Mouse (Mus musculus) hindbrain, embryonic 11.5 days (tissue): ENCODE measurements around the gene Chmp1a. TPM values are rescaled to one million over a fixed set of nuclear protein-coding genes. Genes with fewer than 3 reads are reported as not detected.
"Not testable (repeated sequence)": the region's sequence is repeated elsewhere in the genome, so short reads cannot be mapped to it uniquely, and the experiment has no call there.

Source experiments
- ATAC-seq: fragments of 200-750 bp; cut with Nextera tagmentation; 2 replicates; pipeline ENCODE4 v1.8.0; 2017; ENCODE audit warnings: mild to moderate bottlenecking, moderate TSS enrichment, moderate library complexity; ENCODE audit not compliant: low FRiP score
- DNase-seq: peaks from one replicate; pipeline ENCODE4 v3.0.0-alpha.2; 2015; ENCODE audit warnings: low spot score
- H3K27ac ChIP-seq: fragments of 300-500 bp; sonication (generic); 2 replicates; pipeline ENCODE4 v1.5.1; 2014; ENCODE audit warnings: mild to moderate bottlenecking, low read depth, low read length
- H3K27me3 ChIP-seq: fragments of 300-500 bp; sonication (generic); 2 replicates; pipeline ENCODE4 v1.6.1; 2014; ENCODE audit warnings: mild to moderate bottlenecking, low read length, moderate library complexity, mixed read lengths; ENCODE audit not compliant: control insufficient read depth, insufficient read depth
- H3K36me3 ChIP-seq: fragments of 300-500 bp; sonication (generic); 2 replicates; pipeline ENCODE4 v1.6.1; 2014; ENCODE audit warnings: mild to moderate bottlenecking, low read length, moderate library complexity, mixed read lengths; ENCODE audit not compliant: control insufficient read depth, insufficient read depth
- H3K4me1 ChIP-seq: fragments of 300-500 bp; sonication (generic); replicated peaks from 2 replicates; pipeline ENCODE4 v1.6.1; 2014; ENCODE audit warnings: low read length, mixed read lengths; ENCODE audit not compliant: control insufficient read depth, insufficient read depth
- H3K4me2 ChIP-seq: fragments of 300-500 bp; sonication (generic); replicated peaks from 2 replicates; pipeline ENCODE4 v1.6.1; 2014; ENCODE audit warnings: mild to moderate bottlenecking, low read depth, low read length
- H3K4me3 ChIP-seq: fragments of 300-500 bp; sonication (generic); 2 replicates; pipeline ENCODE4 v1.5.1; 2014; ENCODE audit warnings: low read depth, low read length
- H3K9ac ChIP-seq: fragments of 300-500 bp; sonication (generic); 2 replicates; pipeline ENCODE4 v1.6.1; 2014; ENCODE audit warnings: low read depth, low read length
- H3K9me3 ChIP-seq: fragments of 300-500 bp; sonication (generic); 2 replicates; pipeline ENCODE4 v1.6.1; 2016; ENCODE audit warnings: low read length; ENCODE audit not compliant: control insufficient read depth
- WGBS: fragments of 180-500 bp; shearing (Covaris S2); extraction: QIAGEN DNeasy Blood & Tissue Kit; methylation state at CpG from one replicate; pipeline ENCODE4 v1.1.7; 2014; 5-methylcytosine and 5-hydroxymethylcytosine counted together
- polyA plus RNA-seq: library from polyadenylated mRNA; unstranded; fragments of >200 nt; fragmentation: Nextera tagmentation; extraction: Ambion mirVana; gene quantifications from 2 replicates; pipeline ENCODE4 v1.2.1, GENCODE M21; 2014

Gene Chmp1a
- 87.7 and 94.3 TPM in 2 replicates for polyA plus RNA-seq

DNA sequence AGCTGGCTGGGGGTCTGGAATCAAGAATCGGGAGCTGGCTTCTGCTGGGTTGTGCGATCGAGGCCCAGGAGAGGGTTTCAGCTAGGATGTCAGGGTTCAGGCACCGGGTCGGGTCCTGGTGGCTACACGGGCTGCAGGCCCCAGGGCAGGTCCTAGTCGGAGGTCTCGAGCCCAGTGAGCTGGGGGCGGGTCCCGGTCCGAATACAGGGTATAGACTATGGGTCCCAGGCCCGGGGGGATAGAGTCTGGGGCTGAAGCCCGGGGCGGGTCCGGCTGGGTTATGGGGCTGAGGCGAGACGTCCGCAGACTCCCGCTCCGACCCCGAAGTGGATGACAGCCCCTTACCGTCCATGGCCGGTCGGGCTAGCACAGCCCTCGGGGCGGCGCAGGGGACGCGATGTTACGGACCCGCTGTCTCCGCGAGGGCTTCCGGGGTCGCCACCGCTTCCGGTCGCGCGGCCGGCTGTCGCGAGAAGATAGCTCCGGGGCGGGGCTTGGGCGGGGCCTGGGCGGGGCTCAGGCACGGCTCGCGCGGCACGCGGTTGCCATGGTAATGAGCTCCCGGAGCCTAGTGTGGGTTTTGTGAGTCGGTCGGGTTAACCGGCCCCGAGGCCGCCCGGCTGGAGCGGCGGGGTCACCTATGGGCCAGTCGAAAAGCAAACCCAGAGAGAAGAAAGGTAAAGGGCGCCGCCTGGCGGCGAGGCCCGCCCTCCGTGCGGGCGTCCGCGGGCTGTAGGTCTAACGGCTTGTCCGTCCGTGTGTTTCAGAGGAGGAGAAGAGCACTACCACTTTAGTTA is at the start of gene Chmp1a, which contains the start of gene Spata33:
TSS of gene Chmp1a (minus strand) at position 443 of the 797 bp plus-strand sequence.
TSS of gene Spata33 (plus strand) at position 512 of the 797 bp plus-strand sequence.
- peak; percentile 96 for ATAC-seq
- Histone ChIP-seq H3K4me1 (peaks cover 5% of the 10 kb centered on the region; the same call in 1 of the 2 replicates), H3K27ac (peak within 1 kb of the TSS; percentile 37; the same call in 1 of the 2 replicates), H3K9ac (peak within 1 kb of the TSS; percentile 79), H3K4me3 (peak within 1 kb of the TSS; percentile 77), H3K4me2 (peak within 1 kb of the TSS; percentile 79), H3K9me3 (no peaks in the 10 kb centered on the region), H3K27me3 (no peaks in the 10 kb centered on the region), H3K36me3 (0 out of 2 replicates have a peak, but pooled peaks cover 2% of the 10 kb centered on the region)
- DNase-seq, result peak; percentile 97
- WGBS, result 1% methylated on average over 73 of the region's 76 CpGs

DNA sequence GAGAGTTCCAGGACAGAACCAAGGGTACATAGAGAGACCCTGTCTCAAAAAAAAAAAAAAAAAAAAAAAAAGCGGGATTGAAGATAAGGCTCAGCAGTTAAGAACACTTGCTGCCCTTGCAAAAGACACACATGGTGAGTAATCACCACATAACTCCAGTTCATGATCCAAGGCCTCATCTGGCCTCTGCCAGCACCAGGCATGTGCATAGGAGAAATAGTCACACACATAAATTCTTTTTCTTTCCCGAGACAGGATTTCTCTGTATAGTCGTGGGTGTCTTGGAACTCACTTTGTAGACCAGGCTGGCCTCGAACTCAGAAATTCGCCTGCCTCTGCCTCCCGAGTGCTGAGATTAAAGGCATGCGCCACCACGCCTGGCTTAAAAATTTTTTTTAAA is 45.0 kb upstream of the Chmp1a start:
- ATAC-seq, H3K36me3 ChIP-seq, H3K9me3 ChIP-seq, H3K27ac ChIP-seq, H3K9ac ChIP-seq, H3K4me2 ChIP-seq, H3K4me3 ChIP-seq, H3K27me3 ChIP-seq, DNase-seq: not testable (repeated sequence)
- peaks cover 11% of the 10 kb centered on the region for H3K4me1 ChIP-seq
- WGBS, result 94% methylated on average over 8 of the region's 8 CpGs

DNA sequence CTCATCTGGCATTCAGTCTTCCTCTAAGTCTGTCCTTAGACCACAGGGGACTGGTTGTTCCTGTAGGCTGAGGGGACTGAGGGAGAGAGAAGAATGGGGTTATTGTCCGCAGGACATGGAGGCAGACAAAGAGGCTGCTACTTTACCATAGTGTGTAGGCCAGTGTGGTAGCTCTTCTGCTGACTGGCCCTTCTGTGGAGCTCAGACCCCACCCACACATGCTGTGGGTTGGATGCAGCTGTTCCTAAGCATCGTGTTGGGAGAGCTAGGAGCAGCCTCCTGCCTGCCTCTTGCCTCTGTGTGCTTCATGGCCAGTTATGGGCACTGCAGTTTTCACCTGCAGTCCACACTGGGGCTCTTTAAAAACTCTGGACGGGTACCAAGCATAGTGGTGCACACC is 44.6 kb upstream of the Chmp1a start:
- Histone ChIP-seq H3K9me3 (no peaks in the 10 kb centered on the region), H3K27ac (no peak overlapping the region), H3K4me2 (no peak overlapping the region), H3K27me3 (no peaks in the 10 kb centered on the region), H3K4me3 (no peak overlapping the region), H3K36me3 (0 out of 2 replicates have a peak, but pooled peaks cover 2% of the 10 kb centered on the region), H3K4me1 (peaks cover 11% of the 10 kb centered on the region), H3K9ac (no peak overlapping the region)
- DNase-seq (no peak), ATAC-seq (no peak)
- 62% methylated on average over 3 of the region's 3 CpGs for WGBS

DNA sequence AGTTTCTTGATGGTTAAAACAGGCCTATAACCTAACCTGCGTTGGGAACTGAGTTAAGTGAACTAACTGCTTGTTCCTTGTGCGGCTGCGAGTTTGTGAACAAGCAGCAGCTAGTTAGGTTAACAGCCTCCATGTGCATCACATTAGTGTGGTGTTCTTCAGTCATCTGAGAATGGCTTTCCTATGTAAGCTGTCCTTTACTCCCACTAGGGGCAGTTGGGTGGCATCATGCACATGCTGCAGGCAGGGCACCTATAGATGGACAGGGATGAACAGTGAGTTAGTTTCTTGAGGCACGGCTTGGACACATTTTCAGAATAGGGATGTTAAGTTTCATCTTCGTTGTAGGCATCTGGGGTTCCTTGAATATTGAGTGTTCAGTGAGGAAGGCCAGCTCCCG is 42.6 kb upstream of the Chmp1a start:
- H3K27ac ChIP-seq, result no peak overlapping the region
- 0 out of 2 replicates have a peak, but pooled peaks cover 2% of the 10 kb centered on the region for H3K36me3 ChIP-seq
- 68% methylated on average over 6 of the region's 6 CpGs for WGBS

DNA sequence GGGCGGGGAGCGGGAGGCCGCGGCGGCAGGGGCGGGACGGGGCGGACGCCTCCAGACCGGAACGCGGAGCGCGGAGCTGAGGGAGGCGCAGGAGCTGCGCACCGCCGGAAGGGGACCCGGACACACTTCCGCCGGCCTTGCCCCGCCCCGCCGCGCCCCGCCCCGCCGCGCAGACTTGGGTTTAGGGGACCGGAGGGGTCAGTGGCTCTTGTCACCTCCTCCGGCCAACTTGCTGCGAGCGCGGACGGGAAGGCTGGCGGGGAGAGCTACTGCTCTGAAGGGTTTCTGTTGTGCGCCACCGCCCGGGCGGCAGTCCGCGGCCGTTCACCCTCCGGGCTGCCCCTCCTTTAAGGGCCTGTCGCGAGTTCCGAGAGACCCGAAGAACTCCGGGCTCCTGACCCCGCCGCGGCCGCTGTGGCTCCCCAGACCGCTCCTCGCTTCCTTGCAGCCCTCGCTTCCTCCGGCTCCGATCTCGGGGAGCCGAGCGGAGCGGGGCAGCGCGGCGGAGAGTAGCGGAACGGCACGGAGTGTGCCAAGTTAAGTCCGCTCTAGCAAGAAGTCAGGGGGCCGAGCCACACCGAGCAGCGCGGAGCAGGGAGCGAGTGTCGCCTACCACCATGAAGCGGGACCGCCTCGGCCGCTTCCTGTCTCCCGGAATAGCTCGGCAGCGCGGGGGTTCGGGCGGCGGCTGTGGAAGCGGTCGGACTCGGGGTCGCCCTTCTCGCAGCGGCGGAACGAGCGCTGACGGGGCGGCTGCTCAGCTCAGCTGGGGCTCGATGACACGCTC is 41.7 kb upstream of the Chmp1a start, which contains the start of the genes Zfp276 and Vps9d1:
TSS of gene Zfp276 (plus strand) at position 97 of the 787 bp plus-strand sequence.
TSS of gene Vps9d1 (minus strand) at position 250 of the 787 bp plus-strand sequence.
- Histone ChIP-seq H3K9me3 (no peaks in the 10 kb centered on the region), H3K27ac (peak within 1 kb of the TSS; percentile 85), H3K36me3 (0 out of 2 replicates have a peak, but pooled peaks cover 2% of the 10 kb centered on the region), H3K27me3 (no peaks in the 10 kb centered on the region), H3K4me2 (peak within 1 kb of the TSS; percentile 97), H3K4me1 (peaks cover 11% of the 10 kb centered on the region), H3K4me3 (peak within 1 kb of the TSS; percentile 96), H3K9ac (peak within 1 kb of the TSS; percentile 98)
- peak; percentile 87 for DNase-seq
- peak; percentile 95 for ATAC-seq
- under 1% methylated on average over 86 of the region's 99 CpGs for WGBS

More for the DNA sequence above, 42.6 kb upstream of the Chmp1a start:
- H3K4me1 ChIP-seq, result peaks cover 11% of the 10 kb centered on the region
- H3K4me3 ChIP-seq, result peak overlapping the region; percentile 96
- DNase-seq (no peak), ATAC-seq (no peak)
- H3K9me3 ChIP-seq, result no peaks in the 10 kb centered on the region
- H3K27me3 ChIP-seq, result no peaks in the 10 kb centered on the region
- H3K4me2 ChIP-seq, result peak overlapping the region; percentile 97
- peak overlapping the region; percentile 98 for H3K9ac ChIP-seq

DNA sequence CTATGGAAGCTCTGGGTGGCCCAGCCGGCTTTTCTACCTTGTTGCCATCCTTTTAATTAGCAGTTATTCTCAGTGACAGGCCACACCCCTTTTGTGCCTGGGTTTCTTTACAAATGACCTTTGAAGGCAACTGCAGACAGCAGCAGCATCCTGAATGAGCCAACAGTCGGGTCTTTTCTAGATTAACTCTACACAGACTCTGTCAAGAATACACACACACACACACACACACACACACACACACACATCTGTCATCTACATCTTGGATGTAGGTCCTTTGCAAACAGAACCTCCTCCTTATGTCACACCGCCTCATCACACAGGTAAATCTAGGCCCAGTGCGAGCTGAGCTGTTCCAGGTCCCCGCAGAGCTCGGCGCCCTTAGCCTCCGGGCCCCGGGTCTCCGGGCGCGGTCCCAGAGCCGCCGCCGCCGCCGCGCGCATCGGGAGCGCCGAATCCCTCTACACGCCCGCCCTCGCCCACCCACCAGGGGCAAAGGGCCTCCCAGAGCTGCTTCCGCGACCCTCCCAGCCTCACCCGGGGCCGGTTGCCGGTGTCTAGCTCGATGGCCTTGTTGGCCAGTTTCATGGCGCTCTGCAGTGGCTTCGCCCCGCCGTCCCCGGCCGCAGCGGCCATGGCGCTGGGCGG is 41.0 kb upstream of the Chmp1a start:
- H3K27ac ChIP-seq, result peak overlapping the region; percentile 85
- H3K9me3 ChIP-seq, result no peaks in the 10 kb centered on the region
- peak overlapping the region; percentile 97 for H3K4me2 ChIP-seq
- H3K27me3 ChIP-seq, result no peaks in the 10 kb centered on the region
- ATAC-seq, result no peak; the same call in none of the 2 replicates
- H3K4me1 ChIP-seq, result peaks cover 11% of the 10 kb centered on the region
- 0 out of 2 replicates have a peak, but pooled peaks cover 2% of the 10 kb centered on the region for H3K36me3 ChIP-seq
- peak overlapping the region; percentile 98 for H3K9ac ChIP-seq
- peak overlapping the region; percentile 96 for H3K4me3 ChIP-seq
- no peak for DNase-seq
- under 1% methylated on average over 23 of the region's 40 CpGs for WGBS

DNA sequence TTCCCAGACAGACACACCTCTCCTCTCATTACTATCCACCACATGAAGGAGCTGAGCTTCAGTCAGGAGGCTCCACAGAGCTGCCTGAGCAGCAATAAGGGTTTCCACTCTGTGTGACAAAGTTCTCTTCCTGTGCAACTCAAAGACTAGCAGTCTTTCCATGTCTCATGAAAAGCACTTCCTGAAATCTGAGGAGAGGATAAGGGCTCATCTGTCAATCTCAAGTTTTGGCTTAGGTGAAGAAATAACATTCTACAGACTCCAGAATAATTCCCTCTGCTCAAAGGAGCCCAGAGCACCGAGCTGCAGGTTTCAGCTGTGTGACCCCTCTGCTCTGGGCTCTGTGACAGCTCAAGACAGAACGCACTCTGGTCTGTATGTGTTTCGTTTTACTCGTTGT is 40.4 kb upstream of the Chmp1a start:
- H3K9me3 ChIP-seq, result no peaks in the 10 kb centered on the region
- 74% methylated on average over 4 of the region's 4 CpGs for WGBS
- no peak overlapping the region for H3K27ac ChIP-seq
- DNase-seq (no peak), ATAC-seq (no peak)
- peak overlapping the region; percentile 96 for H3K4me3 ChIP-seq
- H3K27me3 ChIP-seq, result no peaks in the 10 kb centered on the region
- peak overlapping the region; percentile 98; the same call in 1 of the 2 replicates for H3K9ac ChIP-seq
- peaks cover 11% of the 10 kb centered on the region for H3K4me1 ChIP-seq
- 0 out of 2 replicates have a peak, but pooled peaks cover 2% of the 10 kb centered on the region for H3K36me3 ChIP-seq
- peak overlapping the region; percentile 97; the same call in 1 of the 2 replicates for H3K4me2 ChIP-seq

DNA sequence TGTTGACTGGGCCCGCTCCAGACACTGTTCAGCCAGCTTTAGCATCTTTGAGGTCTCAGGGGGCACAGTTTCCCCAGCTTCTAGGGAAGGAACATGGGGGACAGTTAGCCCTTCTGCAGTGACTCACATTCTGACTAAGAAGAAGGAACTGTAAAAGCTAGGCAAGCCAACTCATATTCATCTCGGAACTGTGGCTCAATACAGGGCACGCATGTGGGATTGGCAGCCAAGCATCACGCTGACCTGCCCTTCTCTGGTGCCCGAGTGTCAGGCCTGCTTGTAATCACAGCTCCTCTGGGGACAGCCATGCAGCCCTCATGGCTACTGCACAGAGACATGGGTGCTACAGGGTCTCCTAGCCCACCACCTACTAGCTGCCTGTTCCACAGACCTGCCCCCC is 38.4 kb upstream of the Chmp1a start:
- Histone ChIP-seq H3K36me3 (0 out of 2 replicates have a peak, but pooled peaks cover 4% of the 10 kb centered on the region), H3K27me3 (no peaks in the 10 kb centered on the region), H3K9me3 (no peaks in the 10 kb centered on the region), H3K27ac (no peak overlapping the region), H3K4me1 (peaks cover 11% of the 10 kb centered on the region), H3K4me2 (no peak overlapping the region), H3K9ac (no peak overlapping the region), H3K4me3 (no peak overlapping the region)
- no peak for DNase-seq
- 93% methylated on average over 5 of the region's 5 CpGs for WGBS
- ATAC-seq, result no peak
